Mouse (Mus musculus): Measurements from ENCODE around the gene Klk5. TPM values are rescaled to one million over a fixed set of nuclear protein-coding genes. Genes with fewer than 3 reads are reported as not detected.

The Klk5 gene
- polyA plus RNA-seq, 2 experiments: 0.40 to 2.7 TPM

DNA sequence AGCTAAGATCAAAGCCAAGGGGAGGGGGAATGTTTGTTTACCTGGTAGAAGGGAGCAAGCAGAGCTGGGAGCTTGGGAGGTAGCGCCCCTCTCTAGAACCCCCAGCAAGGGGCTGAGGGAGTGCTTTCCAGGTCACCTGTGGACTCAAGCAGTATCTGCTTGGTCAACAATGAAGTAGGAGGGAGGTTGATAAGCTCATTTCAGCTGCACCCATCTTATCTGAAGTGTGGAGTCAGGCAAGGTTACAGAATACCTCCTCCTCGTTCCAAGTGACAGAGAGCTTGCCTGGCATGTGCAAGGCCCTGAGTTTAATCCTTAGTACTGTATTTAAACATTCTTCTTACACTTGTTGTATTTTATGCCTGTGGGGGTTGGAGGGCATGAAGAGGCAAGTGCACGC lies 13.9 kb downstream of the Klk5 start:
- H3K4me2 ChIP-seq (replicated peaks; ENCODE audit: low read depth, low read length, severe bottlenecking): no peak overlapping the region
- H3K27me3 ChIP-seq (ENCODE audit: control insufficient read depth, insufficient read depth, low read length): no peaks in the 10 kb centered on the region
- H3K4me1 ChIP-seq (ENCODE audit: control insufficient read depth, insufficient read depth, low read length): no peaks in the 10 kb centered on the region
- no peak overlapping the region for H3K9ac ChIP-seq (ENCODE audit: low read depth, low read length, severe bottlenecking)
- H3K27ac ChIP-seq (replicated peaks; ENCODE audit: low read depth, low read length): no peak overlapping the region
- TF ChIP-seq POLR2A (IDR thresholded peaks at IDR 0.05; ENCODE audit: borderline replicate concordance, extremely low read depth, insufficient read depth, insufficient read length): no peak
- H3K9me3 ChIP-seq (ENCODE audit: control insufficient read depth, low read length): no peaks in the 10 kb centered on the region
- no peak for ATAC-seq (ENCODE audit: low FRiP score, low read depth)
- H3K36me3 ChIP-seq (ENCODE audit: control insufficient read depth, insufficient read depth, low read length): no peaks in the 10 kb centered on the region
- no peak for DNase-seq (ENCODE audit: low spot score)
- WGBS: 75% methylated on average over 3 of the region's 3 CpGs
- H3K4me3 ChIP-seq (replicated peaks; ENCODE audit: low read length): no peak overlapping the region

- ATAC-seq (ENCODE audit: low FRiP score, low read depth) (no peak), DNase-seq (ENCODE audit: low spot score) (no peak)
- 74% methylated on average over 7 of the region's 7 CpGs for whole genome bisulfite sequencing
- Histone ChIP-seq H3K27me3 (ENCODE audit: control insufficient read depth, insufficient read depth, low read length) (no peaks in the 10 kb centered on the region), H3K4me1 (ENCODE audit: control insufficient read depth, insufficient read depth, low read length) (no peaks in the 10 kb centered on the region), H3K27ac (replicated peaks; ENCODE audit: low read depth, low read length) (no peak overlapping the region), H3K9me3 (ENCODE audit: control insufficient read depth, low read length) (no peaks in the 10 kb centered on the region), H3K9ac (ENCODE audit: low read depth, low read length, severe bottlenecking) (no peak overlapping the region), H3K4me3 (replicated peaks; ENCODE audit: low read length) (no peak overlapping the region), H3K36me3 (ENCODE audit: control insufficient read depth, insufficient read depth, low read length) (no peaks in the 10 kb centered on the region), H3K4me2 (replicated peaks; ENCODE audit: low read depth, low read length, severe bottlenecking) (no peak overlapping the region)
- TF ChIP-seq POLR2A (IDR thresholded peaks at IDR 0.05; ENCODE audit: borderline replicate concordance, extremely low read depth, insufficient read depth, insufficient read length): no peak
Measured at GRCm38 (mm10) chr7:43856307-43856706, 14.5 kb downstream of the Klk5 start.

DNA sequence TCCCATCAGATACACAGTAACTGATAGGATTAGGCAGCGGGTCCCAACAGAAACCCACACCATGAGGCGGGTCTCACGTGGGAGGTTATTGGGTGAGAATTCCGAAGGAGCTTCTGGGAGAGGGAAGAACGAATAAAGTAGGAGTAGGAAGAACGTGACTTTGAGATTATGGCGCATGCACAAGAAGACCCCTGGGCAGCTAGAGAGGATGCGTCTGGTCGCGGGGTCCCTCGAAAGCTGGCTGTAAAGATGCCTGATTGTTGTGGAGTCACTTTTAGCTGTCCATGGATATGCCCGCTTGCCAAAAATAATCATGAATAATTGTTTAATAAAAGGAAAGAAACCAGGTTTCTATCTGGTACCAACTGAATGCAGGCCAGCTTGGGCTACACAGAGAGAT lies 15.7 kb downstream of the Klk5 start:
- DNase-seq (ENCODE audit: low spot score) (no peak), ATAC-seq (ENCODE audit: low FRiP score, low read depth) (no peak)
- no peak overlapping the region for H3K27ac ChIP-seq (replicated peaks; ENCODE audit: low read depth, low read length)
- H3K9ac ChIP-seq (ENCODE audit: low read depth, low read length, severe bottlenecking): no peak overlapping the region
- no peaks in the 10 kb centered on the region for H3K36me3 ChIP-seq (ENCODE audit: control insufficient read depth, insufficient read depth, low read length)
- no peak overlapping the region for H3K4me2 ChIP-seq (replicated peaks; ENCODE audit: low read depth, low read length, severe bottlenecking)
- no peak for TF ChIP-seq POLR2A (IDR thresholded peaks at IDR 0.05; ENCODE audit: borderline replicate concordance, extremely low read depth, insufficient read depth, insufficient read length)
- no peaks in the 10 kb centered on the region for H3K4me1 ChIP-seq (ENCODE audit: control insufficient read depth, insufficient read depth, low read length)
- no peaks in the 10 kb centered on the region for H3K27me3 ChIP-seq (ENCODE audit: control insufficient read depth, insufficient read depth, low read length)
- H3K4me3 ChIP-seq (replicated peaks; ENCODE audit: low read length): no peak overlapping the region
- H3K9me3 ChIP-seq (ENCODE audit: control insufficient read depth, low read length): no peaks in the 10 kb centered on the region
- WGBS: 92% methylated on average over 12 of the region's 12 CpGs

- no peaks in the 10 kb centered on the region for H3K9me3 ChIP-seq (ENCODE audit: control insufficient read depth, low read length)
- H3K36me3 ChIP-seq (ENCODE audit: control insufficient read depth, insufficient read depth, low read length): no peaks in the 10 kb centered on the region
- WGBS: 82% methylated on average over 8 of the region's 8 CpGs
- H3K27me3 ChIP-seq (ENCODE audit: control insufficient read depth, insufficient read depth, low read length): no peaks in the 10 kb centered on the region
- H3K4me2 ChIP-seq (replicated peaks; ENCODE audit: low read depth, low read length, severe bottlenecking): no peak overlapping the region
- no peaks in the 10 kb centered on the region for H3K4me1 ChIP-seq (ENCODE audit: control insufficient read depth, insufficient read depth, low read length)
- DNase-seq (ENCODE audit: low spot score) (no peak), ATAC-seq (ENCODE audit: low FRiP score, low read depth) (no peak)
- H3K4me3 ChIP-seq (replicated peaks; ENCODE audit: low read length): no peak overlapping the region
- no peak for TF ChIP-seq POLR2A (IDR thresholded peaks at IDR 0.05; ENCODE audit: borderline replicate concordance, extremely low read depth, insufficient read depth, insufficient read length)
- H3K27ac ChIP-seq (replicated peaks; ENCODE audit: low read depth, low read length): no peak overlapping the region
- H3K9ac ChIP-seq (ENCODE audit: low read depth, low read length, severe bottlenecking): no peak overlapping the region
Measured at GRCm38 (mm10) chr7:43860411-43860810, 18.6 kb downstream of the Klk5 start.

DNA sequence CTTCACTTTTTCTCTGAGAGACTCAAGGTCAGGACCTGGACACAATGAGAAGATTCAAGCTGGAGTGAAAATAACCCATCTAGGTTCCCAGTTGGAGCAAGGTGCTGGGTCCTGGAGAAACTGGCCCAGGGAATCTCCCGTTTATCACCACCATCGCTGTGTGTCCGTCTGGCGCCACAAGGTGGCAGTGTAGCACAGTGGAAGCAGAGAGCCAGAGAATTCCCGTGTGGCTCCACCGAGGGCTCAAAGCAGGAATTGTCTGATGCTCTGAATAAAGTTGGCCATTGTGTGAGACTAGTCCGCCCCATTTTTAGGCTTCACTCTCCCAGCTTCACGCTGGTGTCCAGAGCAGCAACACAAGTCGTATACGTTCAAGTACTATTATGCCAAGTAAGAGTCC lies 31.5 kb downstream of the Klk5 start:
- no peaks in the 10 kb centered on the region for H3K4me1 ChIP-seq (ENCODE audit: control insufficient read depth, insufficient read depth, low read length)
- ATAC-seq (ENCODE audit: low FRiP score, low read depth) (no peak), DNase-seq (ENCODE audit: low spot score) (peak; percentile 73)
- H3K9me3 ChIP-seq (ENCODE audit: control insufficient read depth, low read length): no peaks in the 10 kb centered on the region
- WGBS: 5% methylated on average over 10 of the region's 10 CpGs
- no peak for TF ChIP-seq POLR2A (IDR thresholded peaks at IDR 0.05; ENCODE audit: borderline replicate concordance, extremely low read depth, insufficient read depth, insufficient read length)
- no peaks in the 10 kb centered on the region for H3K27me3 ChIP-seq (ENCODE audit: control insufficient read depth, insufficient read depth, low read length)
- H3K4me3 ChIP-seq (replicated peaks; ENCODE audit: low read length): no peak overlapping the region
- H3K27ac ChIP-seq (replicated peaks; ENCODE audit: low read depth, low read length): no peak overlapping the region
- no peak overlapping the region for H3K9ac ChIP-seq (ENCODE audit: low read depth, low read length, severe bottlenecking)
- no peak overlapping the region for H3K4me2 ChIP-seq (replicated peaks; ENCODE audit: low read depth, low read length, severe bottlenecking)
- H3K36me3 ChIP-seq (ENCODE audit: control insufficient read depth, insufficient read depth, low read length): no peaks in the 10 kb centered on the region

DNA sequence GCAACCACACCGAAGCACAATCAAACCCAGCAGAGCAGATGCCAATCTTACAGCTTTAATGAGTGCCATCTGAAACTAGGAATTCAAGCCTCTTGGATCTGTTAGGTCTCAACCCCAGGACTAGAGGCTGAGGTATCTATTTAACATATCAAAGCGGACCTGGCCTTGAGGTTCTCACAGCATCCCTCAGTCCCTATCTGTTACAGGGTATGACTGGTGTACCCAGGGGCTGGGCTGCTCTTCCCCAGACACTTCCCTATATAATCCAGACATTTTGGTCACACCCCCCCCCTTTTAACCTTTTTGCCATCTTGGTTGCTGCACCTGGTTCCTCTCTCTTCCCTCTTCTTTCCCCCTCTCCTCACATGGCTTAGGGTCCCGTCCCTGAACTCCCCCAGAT lies 31.9 kb downstream of the Klk5 start:
- DNase-seq (ENCODE audit: low spot score): no peak

More for the DNA sequence above, 31.9 kb downstream of the Klk5 start:
- Histone ChIP-seq H3K9ac (ENCODE audit: low read depth, low read length, severe bottlenecking) (no peak overlapping the region), H3K27me3 (ENCODE audit: control insufficient read depth, insufficient read depth, low read length) (no peaks in the 10 kb centered on the region), H3K4me2 (replicated peaks; ENCODE audit: low read depth, low read length, severe bottlenecking) (no peak overlapping the region), H3K27ac (replicated peaks; ENCODE audit: low read depth, low read length) (no peak overlapping the region), H3K4me3 (replicated peaks; ENCODE audit: low read length) (no peak overlapping the region), H3K36me3 (ENCODE audit: control insufficient read depth, insufficient read depth, low read length) (no peaks in the 10 kb centered on the region), H3K9me3 (ENCODE audit: control insufficient read depth, low read length) (no peaks in the 10 kb centered on the region), H3K4me1 (ENCODE audit: control insufficient read depth, insufficient read depth, low read length) (no peaks in the 10 kb centered on the region)
- no peak for ATAC-seq (ENCODE audit: low FRiP score, low read depth)
- WGBS: 70% methylated on average over 3 of the region's 3 CpGs
- no peak for TF ChIP-seq POLR2A (IDR thresholded peaks at IDR 0.05; ENCODE audit: borderline replicate concordance, extremely low read depth, insufficient read depth, insufficient read length)
